Mouse (Mus musculus) neural tube, embryonic 15.5 days (tissue): ENCODE data around the gene Ccdc159. TPM values are rescaled to one million over a fixed set of nuclear protein-coding genes. Genes with fewer than 3 reads are reported as not detected.

Experiments used
- ATAC-seq: fragments of 200-750 bp; cut with Nextera tagmentation; 2 replicates; pipeline ENCODE4 v1.8.0; 2017; ENCODE audit warnings: mild to moderate bottlenecking, moderate TSS enrichment, moderate library complexity; ENCODE audit not compliant: low FRiP score
- H3K27ac ChIP-seq: fragments of 300-500 bp; sonication (generic); replicated peaks from 2 replicates; pipeline ENCODE4 v1.5.1; 2015; ENCODE audit warnings: mild to moderate bottlenecking, inconsistent platforms
- H3K27me3 ChIP-seq: fragments of 300-500 bp; sonication (generic); replicated peaks from 2 replicates; pipeline ENCODE4 v1.6.1; 2015; ENCODE audit warnings: inconsistent platforms
- H3K36me3 ChIP-seq: fragments of 300-500 bp; sonication (generic); 2 replicates; pipeline ENCODE4 v1.6.1; 2015; ENCODE audit warnings: inconsistent platforms
- H3K4me1 ChIP-seq: fragments of 300-500 bp; sonication (generic); 2 replicates; pipeline ENCODE4 v1.6.1; 2015; ENCODE audit warnings: inconsistent platforms
- H3K4me2 ChIP-seq: fragments of 300-500 bp; sonication (generic); 2 replicates; pipeline ENCODE4 v1.6.1; 2015; ENCODE audit warnings: inconsistent platforms, mild to moderate bottlenecking, moderate library complexity
- H3K4me3 ChIP-seq: fragments of 300-500 bp; sonication (generic); replicated peaks from 2 replicates; pipeline ENCODE4 v1.5.1; 2015; ENCODE audit warnings: mild to moderate bottlenecking, inconsistent platforms
- H3K9ac ChIP-seq: fragments of 300-500 bp; sonication (generic); replicated peaks from 2 replicates; pipeline ENCODE4 v1.6.1; 2015; ENCODE audit warnings: mild to moderate bottlenecking, inconsistent platforms
- H3K9me3 ChIP-seq: fragments of 300-500 bp; sonication (generic); replicated peaks from 2 replicates; pipeline ENCODE4 v1.6.1; 2016; ENCODE audit warnings: inconsistent platforms
- WGBS: fragments of 180-500 bp; shearing (Covaris S2); methylation state at CpG from one replicate; pipeline ENCODE4 v1.1.7; 2015; ENCODE audit warnings: mixed read lengths; 5-methylcytosine and 5-hydroxymethylcytosine counted together
- polyA plus RNA-seq: library from polyadenylated mRNA; unstranded; fragments of >200 nt; fragmentation: Nextera tagmentation; extraction: Ambion mirVana; gene quantifications from 2 replicates; pipeline ENCODE4 v1.2.1, GENCODE M21; 2015

Ccdc159 gene
- polyA plus RNA-seq, 1 experiment from 2014 or later: 10.0 TPM

- 5% methylated on average over 34 of the region's 34 CpGs for WGBS
- Histone ChIP-seq H3K4me3 (peak overlapping the region; percentile 40), H3K27me3 (peaks cover 52% of the 10 kb centered on the region), H3K9ac (peak overlapping the region; percentile 30), H3K9me3 (no peaks in the 10 kb centered on the region), H3K4me1 (peaks cover 24% of the 10 kb centered on the region), H3K4me2 (peak overlapping the region; percentile 78), H3K36me3 (no peaks in the 10 kb centered on the region), H3K27ac (no peak overlapping the region)
- ATAC-seq: peak; percentile 29; the same call in 1 of the 2 replicates
Observed at GRCm38 (mm10) chr9:21962416-21963059, 35.3 kb downstream of the Ccdc159 start.

- peaks cover 55% of the 10 kb centered on the region for H3K27me3 ChIP-seq
- H3K4me2 ChIP-seq: peak within 1 kb of the TSS; percentile 78
- H3K9me3 ChIP-seq: no peaks in the 10 kb centered on the region
- no peaks in the 10 kb centered on the region for H3K36me3 ChIP-seq
- H3K4me3 ChIP-seq: peak within 1 kb of the TSS; percentile 40
- H3K27ac ChIP-seq: no peak within 1 kb of the TSS
- 19% methylated on average over 7 of the region's 8 CpGs for WGBS
- H3K9ac ChIP-seq: peak within 1 kb of the TSS; percentile 30
- H3K4me1 ChIP-seq: peaks cover 24% of the 10 kb centered on the region
- no peak for ATAC-seq
Observed at GRCm38 (mm10) chr9:21963417-21963816, 36.1 kb downstream of the Ccdc159 start, which contains the start of gene Epor. Gene Epor, minus strand, starts transcription at chr9:21963506.

GRCm38 (mm10) chr9:21968883-21969282 is 41.6 kb downstream of the Ccdc159 start:
- Histone ChIP-seq H3K4me1 (no peaks in the 10 kb centered on the region), H3K4me2 (no peak overlapping the region), H3K4me3 (no peak overlapping the region), H3K27me3 (0 out of 2 replicates have a peak, but pooled peaks cover 7% of the 10 kb centered on the region), H3K36me3 (no peaks in the 10 kb centered on the region), H3K27ac (no peak overlapping the region), H3K9ac (no peak overlapping the region), H3K9me3 (no peaks in the 10 kb centered on the region)
- 71% methylated on average over 6 of the region's 6 CpGs for WGBS
- no peak for ATAC-seq

GRCm38 (mm10) chr9:21969304-21969703 is 42.0 kb downstream of the Ccdc159 start:
- ATAC-seq: no peak
- H3K4me3 ChIP-seq: no peak overlapping the region
- H3K27me3 ChIP-seq: 0 out of 2 replicates have a peak, but pooled peaks cover 3% of the 10 kb centered on the region
- no peak overlapping the region for H3K9ac ChIP-seq
- WGBS: 93% methylated on average over 4 of the region's 4 CpGs
- no peaks in the 10 kb centered on the region for H3K36me3 ChIP-seq
- no peaks in the 10 kb centered on the region for H3K9me3 ChIP-seq
- H3K4me2 ChIP-seq: no peak overlapping the region
- no peak overlapping the region for H3K27ac ChIP-seq
- no peaks in the 10 kb centered on the region for H3K4me1 ChIP-seq

- Histone ChIP-seq H3K4me2 (no peak overlapping the region), H3K4me3 (no peak overlapping the region), H3K9ac (no peak overlapping the region), H3K27ac (no peak overlapping the region), H3K4me1 (no peaks in the 10 kb centered on the region), H3K9me3 (no peaks in the 10 kb centered on the region), H3K27me3 (no peaks in the 10 kb centered on the region), H3K36me3 (no peaks in the 10 kb centered on the region)
- WGBS: 90% methylated on average over 10 of the region's 10 CpGs
- no peak for ATAC-seq
Observed at GRCm38 (mm10) chr9:21976626-21977175, 49.4 kb downstream of the Ccdc159 start.

GRCm38 (mm10) chr9:21977331-21977730 is 50.1 kb downstream of the Ccdc159 start:
- Histone ChIP-seq H3K4me3 (no peak overlapping the region), H3K4me1 (no peaks in the 10 kb centered on the region), H3K4me2 (no peak overlapping the region), H3K36me3 (no peaks in the 10 kb centered on the region), H3K9me3 (no peaks in the 10 kb centered on the region), H3K27me3 (no peaks in the 10 kb centered on the region; the same call in 1 of the 2 replicates), H3K9ac (no peak overlapping the region), H3K27ac (no peak overlapping the region)
- ATAC-seq: no peak
- 84% methylated on average over 5 of the region's 5 CpGs for WGBS

- H3K9ac ChIP-seq: no peak overlapping the region
- H3K4me3 ChIP-seq: no peak overlapping the region
- no peaks in the 10 kb centered on the region for H3K4me1 ChIP-seq
- no peak overlapping the region for H3K27ac ChIP-seq
- no peaks in the 10 kb centered on the region for H3K9me3 ChIP-seq
- WGBS: 23% methylated on average over 2 of the region's 2 CpGs
- no peak for ATAC-seq
- H3K4me2 ChIP-seq: no peak overlapping the region
- no peaks in the 10 kb centered on the region; the same call in 1 of the 2 replicates for H3K27me3 ChIP-seq
- no peaks in the 10 kb centered on the region for H3K36me3 ChIP-seq
Observed at GRCm38 (mm10) chr9:21977972-21978371, 50.7 kb downstream of the Ccdc159 start.

- H3K9me3 ChIP-seq: no peaks in the 10 kb centered on the region
- no peak for ATAC-seq
- H3K36me3 ChIP-seq: no peaks in the 10 kb centered on the region
- no peak overlapping the region for H3K4me2 ChIP-seq
- H3K4me3 ChIP-seq: no peak overlapping the region
- H3K4me1 ChIP-seq: no peaks in the 10 kb centered on the region
- H3K27ac ChIP-seq: no peak overlapping the region
- 89% methylated on average over 4 of the region's 4 CpGs for WGBS
- H3K9ac ChIP-seq: no peak overlapping the region
- H3K27me3 ChIP-seq: no peaks in the 10 kb centered on the region; the same call in 1 of the 2 replicates
Observed at GRCm38 (mm10) chr9:21978398-21979128, 51.3 kb downstream of the Ccdc159 start.

GRCm38 (mm10) chr9:21983911-21984310 is 56.6 kb downstream of the Ccdc159 start:
- no peak overlapping the region for H3K4me2 ChIP-seq
- ATAC-seq: no peak
- H3K27me3 ChIP-seq: peaks cover 28% of the 10 kb centered on the region
- no peaks in the 10 kb centered on the region for H3K36me3 ChIP-seq
- 32% methylated on average over 3 of the region's 3 CpGs for WGBS
- H3K4me1 ChIP-seq: peaks cover 12% of the 10 kb centered on the region
- no peaks in the 10 kb centered on the region for H3K9me3 ChIP-seq
- H3K9ac ChIP-seq: no peak overlapping the region
- H3K27ac ChIP-seq: no peak overlapping the region
- no peak overlapping the region for H3K4me3 ChIP-seq

Other genes with a start within 250 kb of the Ccdc159 start
- gene Ldlr, start 204.0 kb upstream of the Ccdc159 start, polyA plus RNA-seq: 15.3 and 23.1 TPM in 2 replicates
- gene Spc24, start 167.2 kb upstream of the Ccdc159 start, polyA plus RNA-seq: 17.2 and 39.7 TPM in 2 replicates
- gene Kank2, start 128.7 kb upstream of the Ccdc159 start, polyA plus RNA-seq: 4.9 and 7.4 TPM in 2 replicates
- 0.42 and 1.1 TPM in 2 replicates for gene Angptl8, start 92.0 kb upstream of the Ccdc159 start, polyA plus RNA-seq
- gene Dock6, start 74.8 kb upstream of the Ccdc159 start, polyA plus RNA-seq: 14.0 and 22.5 TPM in 2 replicates
- gene Rab3d, start 9.3 kb upstream of the Ccdc159 start, polyA plus RNA-seq: 23.6 and 24.7 TPM in 2 replicates
- 52.8 and 54.6 TPM in 2 replicates for gene Tmem205, start 85 bp downstream of the Ccdc159 start, polyA plus RNA-seq
- gene Plppr2, start 9.6 kb downstream of the Ccdc159 start, polyA plus RNA-seq: 86.4 and 100 TPM in 2 replicates
- 9.5 and 10.8 TPM in 2 replicates for gene Swsap1, start 28.3 kb downstream of the Ccdc159 start, polyA plus RNA-seq
- 1.0 and 2.2 TPM in 2 replicates for gene Epor, start 36.0 kb downstream of the Ccdc159 start, polyA plus RNA-seq
- 1.6 and 4.6 TPM in 2 replicates for gene Rgl3, start 62.0 kb downstream of the Ccdc159 start, polyA plus RNA-seq
- gene Ccdc151, start 75.2 kb downstream of the Ccdc159 start, polyA plus RNA-seq: 4.0 and 4.5 TPM in 2 replicates
- 93.8 and 99.4 TPM in 2 replicates for gene Prkcsh, start 75.3 kb downstream of the Ccdc159 start, polyA plus RNA-seq
- 67.4 and 96.9 TPM in 2 replicates for gene Elavl3, start 124.6 kb downstream of the Ccdc159 start, polyA plus RNA-seq
- not detected in 2 replicates for gene Gm49318, start 143.8 kb downstream of the Ccdc159 start, polyA plus RNA-seq
- 17.3 and 18.6 TPM in 2 replicates for gene Zfp653, start 143.9 kb downstream of the Ccdc159 start, polyA plus RNA-seq
- 63.9 and 65.5 TPM in 2 replicates for gene Ecsit, start 158.0 kb downstream of the Ccdc159 start, polyA plus RNA-seq
- gene Cnn1, start 171.7 kb downstream of the Ccdc159 start, polyA plus RNA-seq: 0.84 and 34.2 TPM in 2 replicates
- gene Elof1, start 189.7 kb downstream of the Ccdc159 start, polyA plus RNA-seq: 183 and 193 TPM in 2 replicates
- gene Acp5, start 208.2 kb downstream of the Ccdc159 start, polyA plus RNA-seq: 1.0 and 7.1 TPM in 2 replicates
- 92.5 and 97.0 TPM in 2 replicates for gene Pigyl, start 229.4 kb downstream of the Ccdc159 start, polyA plus RNA-seq